Mouse (Mus musculus) ovary, postnatal 36 days (tissue): ENCODE data around the gene Tbc1d12.
"Not testable (repeated sequence)": the region's sequence is repeated elsewhere in the genome, so short reads cannot be mapped to it uniquely, and the experiment has no call there.

ENCODE experiments used
- DNase-seq: peaks from one replicate; pipeline ENCODE4 v3.0.0; 2022; ENCODE audit warnings: low spot score, mixed read lengths

Gene Tbc1d12

DNA sequence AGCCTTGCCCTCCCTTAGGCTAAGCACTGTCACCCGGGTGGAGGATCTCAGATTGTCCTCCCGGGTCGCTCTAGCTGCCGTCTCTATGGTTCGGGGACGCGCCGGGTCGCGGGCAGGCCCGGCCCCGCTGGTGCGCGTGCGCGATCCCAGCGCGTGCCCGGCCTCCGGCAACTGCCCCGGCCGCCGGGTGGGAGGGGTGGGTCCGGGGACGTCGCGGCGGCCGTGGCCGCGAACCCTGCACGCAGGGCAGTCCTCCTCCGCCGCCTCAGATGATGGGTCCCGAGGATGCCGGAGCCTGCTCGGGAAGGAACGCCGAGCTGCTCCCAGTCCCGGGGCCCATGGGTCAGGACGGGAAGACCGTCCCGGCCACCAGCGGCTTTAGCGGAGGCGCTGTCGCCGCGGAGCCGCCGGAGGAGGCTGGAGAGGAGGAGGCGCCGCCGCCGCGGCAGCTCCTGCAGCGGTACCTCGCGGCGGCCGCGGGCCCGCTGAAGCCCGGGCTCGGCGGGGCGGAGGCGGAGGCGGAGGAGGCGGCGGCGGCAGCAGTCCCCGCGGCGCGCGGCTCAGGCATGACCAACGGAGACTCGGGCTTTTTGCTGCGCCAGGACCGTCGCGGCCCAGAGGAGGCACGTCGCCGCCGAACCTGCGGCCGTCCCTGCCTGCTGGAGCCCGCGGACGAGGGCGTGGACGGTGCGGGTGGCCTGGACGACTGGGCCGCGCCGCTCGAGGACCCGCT lies at the start of gene Tbc1d12:
TSS of gene Tbc1d12 (plus strand) at position 142 of the 733 bp plus-strand sequence.
- DNase-seq = peak; percentile 93

DNA sequence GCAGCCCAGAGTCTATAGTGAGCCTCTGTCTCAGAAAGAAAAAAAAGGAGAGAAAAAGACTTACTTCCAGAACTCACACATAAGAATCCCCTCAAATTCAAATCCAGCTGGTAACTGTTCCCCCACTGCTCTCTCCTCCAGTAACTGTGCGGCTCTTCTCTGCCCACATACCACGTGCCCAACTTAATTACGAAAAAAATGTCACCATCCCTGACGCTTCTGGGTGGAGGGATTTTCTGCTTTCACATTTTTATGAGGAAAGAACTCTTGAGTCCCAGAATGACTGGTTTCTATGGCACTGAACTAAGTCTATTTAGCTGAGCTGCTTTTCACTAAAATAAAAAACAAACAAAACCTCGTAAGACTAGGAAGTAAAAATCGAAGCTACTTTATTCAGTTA lies 48.6 kb upstream of the Tbc1d12 start:
- no peak for DNase-seq

DNA sequence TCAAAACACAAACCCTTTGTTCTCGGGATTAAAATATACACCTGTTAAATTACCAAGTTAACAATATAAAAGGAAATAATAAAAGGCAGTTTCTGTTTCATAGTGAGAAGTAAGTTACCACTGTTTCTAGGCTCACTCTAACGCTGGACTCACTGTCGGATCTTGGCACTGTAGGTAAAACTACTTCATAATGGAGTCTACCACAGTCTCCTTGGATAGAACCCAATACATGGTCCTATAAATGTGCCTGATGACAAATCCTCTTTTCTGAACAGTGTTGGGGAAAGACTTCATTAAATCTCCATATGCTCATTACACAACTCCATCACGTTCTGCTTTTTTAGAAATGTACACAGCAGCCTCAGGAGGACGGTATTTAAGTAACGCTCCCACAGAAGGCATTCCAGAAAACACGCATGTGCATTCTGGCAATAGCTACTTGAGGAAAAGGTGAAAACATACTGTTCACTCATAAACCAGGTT lies 42.8 kb upstream of the Tbc1d12 start:
- no peak for DNase-seq

DNA sequence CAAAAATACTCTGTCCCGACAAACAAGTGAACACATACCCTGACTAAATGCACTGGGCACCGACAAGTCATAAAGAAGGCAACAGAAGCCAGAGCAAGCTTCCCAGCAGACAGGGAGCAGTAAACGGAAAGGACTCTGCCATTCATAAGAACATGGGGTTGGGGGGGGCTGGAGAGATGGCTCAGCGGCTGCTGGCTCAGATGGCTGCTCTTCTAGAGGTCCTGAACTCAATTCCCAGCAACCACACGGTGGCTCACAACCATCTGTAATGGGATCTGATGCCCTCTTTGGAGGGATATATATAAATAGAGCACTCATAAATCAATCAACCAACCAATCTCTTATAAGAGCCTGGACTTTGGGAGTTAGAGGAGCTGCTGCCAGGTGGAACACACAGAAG lies 39.8 kb upstream of the Tbc1d12 start:
- no peak for DNase-seq

DNA sequence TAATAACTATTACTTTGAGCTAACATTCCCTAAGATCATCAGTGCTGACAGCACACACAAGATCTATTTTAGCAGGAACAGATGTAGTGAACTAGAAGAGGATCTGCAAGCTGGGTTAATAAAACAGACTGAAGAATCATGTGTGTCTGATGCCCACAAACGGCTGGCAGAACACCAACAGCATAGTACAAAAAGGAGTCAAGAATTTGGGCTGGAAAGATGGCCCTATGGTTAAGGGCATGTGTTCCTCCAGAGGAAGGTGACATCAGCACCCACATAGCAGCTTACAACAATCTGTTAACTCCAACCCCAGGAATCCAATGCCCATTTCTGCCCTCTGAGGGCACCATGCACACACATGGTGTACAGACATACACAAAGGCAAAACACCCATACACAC lies 38.1 kb upstream of the Tbc1d12 start:
- no peak for DNase-seq

DNA sequence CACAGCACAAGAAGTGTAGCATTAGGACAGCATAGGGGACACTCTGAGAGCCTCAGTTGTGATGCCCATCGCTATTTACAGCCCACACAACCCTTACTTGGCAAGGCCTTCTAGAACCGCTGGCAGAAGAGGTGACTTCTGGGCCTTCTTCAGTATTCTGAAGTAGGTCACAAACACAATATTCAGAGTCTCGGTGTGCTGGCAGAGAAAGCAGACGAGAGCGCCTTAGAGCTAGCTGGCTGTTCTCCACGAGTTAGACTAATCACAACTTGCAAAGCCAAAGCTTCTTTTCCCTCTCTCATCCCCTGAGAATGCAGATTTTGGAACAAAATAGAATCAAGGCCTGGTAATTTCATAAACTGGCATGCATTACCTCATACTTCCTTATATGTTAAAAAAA lies 37.6 kb upstream of the Tbc1d12 start:
- DNase-seq = no peak

DNA sequence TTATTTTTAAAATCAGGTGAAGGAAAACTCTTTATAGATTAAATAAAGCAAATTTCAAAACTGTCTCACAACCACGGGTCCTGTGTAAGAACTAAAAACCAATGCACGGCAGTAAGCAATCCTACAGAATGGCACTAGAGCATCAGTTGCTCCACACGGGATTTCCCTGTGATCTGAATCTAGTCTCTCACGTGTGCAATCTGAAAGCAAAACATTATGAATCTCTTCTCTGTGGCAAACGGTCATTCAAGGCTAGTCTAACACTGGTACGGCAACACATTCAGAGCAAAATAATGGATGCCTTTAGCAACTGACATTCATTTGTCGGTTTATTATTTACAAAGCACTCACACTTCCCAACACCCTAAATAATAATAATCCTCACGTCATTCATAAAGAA lies 18.2 kb upstream of the Tbc1d12 start:
- no peak for DNase-seq

DNA sequence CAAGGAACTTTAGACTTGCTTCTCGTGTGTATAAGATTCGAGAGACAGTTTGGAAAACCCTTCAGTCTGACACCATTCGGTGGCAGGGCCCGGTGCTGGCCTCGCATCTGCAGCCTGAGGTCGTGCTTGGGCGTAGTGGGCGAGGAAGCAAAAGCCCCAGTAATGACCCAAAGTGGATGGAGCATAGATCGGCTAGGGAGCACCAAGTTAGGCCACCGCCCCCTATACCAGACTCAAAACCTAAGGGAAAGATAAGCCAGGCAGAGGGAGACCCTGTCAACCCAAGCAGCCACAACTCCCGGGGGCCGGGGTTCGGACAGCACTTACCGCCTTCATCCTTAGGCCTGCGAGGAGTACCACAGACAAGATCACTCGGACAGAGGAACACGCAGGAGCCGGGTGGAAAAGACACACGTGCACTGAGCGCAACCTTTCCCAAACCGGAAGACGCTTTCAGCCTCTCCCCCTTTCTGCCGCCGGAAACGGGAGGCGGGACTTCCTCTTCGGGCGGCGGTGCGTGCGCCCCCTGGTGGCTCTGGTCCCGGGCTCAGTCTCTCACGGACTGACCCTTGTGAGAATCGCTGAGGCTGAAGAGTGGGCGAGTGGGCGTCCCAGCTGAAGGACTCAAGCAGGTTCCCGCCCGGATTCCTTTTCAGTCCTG lies 17.5 kb upstream of the Tbc1d12 start, which contains the start of gene Noc3l:
TSS of gene Noc3l (minus strand) at position 472 of the 661 bp plus-strand sequence.
- peak; percentile 94 for DNase-seq

DNA sequence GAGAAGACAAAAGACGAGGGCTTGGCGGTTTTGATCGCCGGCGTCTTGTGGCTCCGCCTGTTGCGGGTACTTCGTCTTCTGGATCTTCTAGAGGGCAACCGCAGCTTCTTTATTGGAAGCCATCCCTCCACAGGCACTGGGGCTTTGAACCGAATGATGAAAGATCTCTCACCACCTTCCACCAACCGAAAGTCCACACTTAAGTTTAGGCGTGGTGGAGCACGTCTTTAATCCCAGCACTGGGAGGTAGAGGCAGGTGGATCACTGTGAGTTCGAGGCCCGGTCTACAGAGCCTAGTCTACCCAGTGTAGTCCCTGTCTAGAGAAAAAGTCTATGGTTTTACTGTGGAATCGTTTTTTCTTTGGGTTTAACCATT lies 17.0 kb upstream of the Tbc1d12 start:
- no peak for DNase-seq

DNA sequence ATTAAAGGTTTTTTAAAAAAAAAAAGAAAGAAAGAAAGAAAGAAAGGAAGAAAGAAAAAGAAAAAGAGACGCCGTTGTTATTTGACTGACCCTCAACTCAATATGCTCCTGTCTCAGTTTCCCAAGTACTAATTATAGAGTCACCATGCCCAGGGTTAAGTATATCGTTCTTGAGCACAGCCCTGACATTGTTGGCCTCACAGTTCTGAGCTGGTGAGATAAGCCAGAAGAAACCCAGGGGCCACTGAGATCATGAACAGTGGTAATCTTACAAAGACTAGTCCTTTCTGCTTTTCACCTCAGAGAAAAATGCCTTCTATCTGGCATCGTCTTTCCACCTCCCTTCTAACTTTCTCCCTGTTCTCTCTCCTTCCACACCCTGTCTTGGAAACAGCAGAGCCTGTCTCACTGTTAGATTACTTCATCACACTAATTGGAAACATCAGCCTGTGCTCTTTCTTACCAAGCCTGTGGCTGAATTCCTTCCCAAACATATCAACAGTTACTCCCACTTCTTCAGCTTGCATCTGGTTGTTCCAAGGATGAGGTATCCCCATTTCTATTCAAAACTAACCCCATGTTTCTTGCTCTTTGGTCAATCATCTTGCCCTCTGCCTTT lies 16.1 kb upstream of the Tbc1d12 start:
- no peak for DNase-seq

DNA sequence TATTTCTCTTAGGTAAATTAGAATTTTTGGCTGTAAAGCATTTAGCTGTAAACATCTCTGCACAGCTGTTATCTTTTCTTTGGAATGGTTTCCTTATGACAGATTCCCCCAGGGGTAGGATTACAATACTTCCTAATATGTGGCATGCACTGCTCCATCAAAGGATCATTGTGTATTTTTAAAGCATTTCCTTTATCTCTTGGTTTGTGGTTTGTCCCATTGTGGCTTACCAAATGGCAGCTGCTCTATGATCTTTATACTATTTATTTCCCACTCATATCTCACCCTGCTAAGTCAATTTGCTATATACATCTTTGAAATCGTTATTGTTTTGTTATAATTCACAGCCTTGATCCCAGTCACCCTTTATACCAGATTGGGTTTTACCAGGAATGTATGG lies 3.2 kb upstream of the Tbc1d12 start:
- no peak for DNase-seq

DNA sequence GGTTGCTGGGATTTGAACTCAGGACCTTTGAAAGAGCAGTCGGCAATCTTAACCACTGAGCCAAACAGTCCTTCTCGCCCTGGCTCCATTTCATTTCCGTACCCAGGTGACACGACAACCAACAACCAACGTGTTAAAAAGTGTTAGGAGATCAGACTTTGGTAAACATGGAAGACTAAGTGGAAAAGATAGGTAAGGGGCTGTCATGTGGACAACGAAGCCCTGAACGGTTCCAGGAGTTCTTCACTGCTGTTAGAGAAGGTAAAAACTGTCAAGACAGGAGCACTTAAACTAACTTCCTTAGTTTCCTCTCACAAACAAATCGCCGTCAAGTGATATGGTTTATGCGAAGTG lies 318 bp upstream of the Tbc1d12 start:
- DNase-seq = no peak

DNA sequence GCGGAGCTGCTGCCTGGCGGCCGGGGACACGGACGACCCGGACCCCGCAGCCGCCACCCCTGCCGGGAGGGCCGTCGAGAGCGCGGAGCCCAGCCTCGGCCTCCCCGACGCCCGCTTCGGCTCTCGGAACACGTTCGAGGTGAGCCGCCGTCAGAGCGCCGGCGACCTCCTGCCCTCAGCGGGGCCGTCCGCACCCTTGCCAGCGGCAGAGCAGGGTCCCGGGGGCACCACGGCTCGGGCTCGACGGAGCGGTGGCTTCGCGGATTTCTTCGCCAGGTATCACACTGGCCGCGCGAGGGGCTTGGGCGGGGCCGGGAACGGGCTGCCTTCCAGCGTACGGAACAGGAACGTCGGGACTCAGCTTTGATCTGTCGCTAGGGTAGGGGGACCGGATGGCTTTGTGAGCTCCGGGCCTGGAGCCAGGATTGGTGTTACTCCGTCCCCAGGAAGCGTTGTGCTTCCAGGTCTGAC lies 827 bp downstream of the Tbc1d12 start:
- DNase-seq = peak; percentile 56

DNA sequence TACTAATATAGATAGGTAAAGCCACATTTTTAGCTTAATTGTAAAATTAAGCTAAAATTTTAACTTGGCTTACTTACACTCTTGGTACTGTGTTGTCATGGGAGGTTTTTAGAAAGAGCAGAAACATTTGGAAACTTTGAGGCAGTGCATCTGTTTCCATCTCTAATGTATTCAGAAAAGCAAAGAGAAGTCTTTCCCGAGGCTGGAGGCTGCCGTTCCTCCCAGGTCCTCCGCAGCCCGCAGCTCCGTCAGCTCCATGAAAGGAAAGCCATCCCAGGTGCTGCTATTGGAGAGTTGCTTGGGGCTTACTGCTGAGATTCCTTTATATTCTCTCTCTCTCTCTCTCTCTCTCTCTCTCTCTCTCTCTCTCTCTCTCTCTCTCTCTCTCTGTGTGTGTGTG lies 8.4 kb downstream of the Tbc1d12 start:
- no peak for DNase-seq

DNA sequence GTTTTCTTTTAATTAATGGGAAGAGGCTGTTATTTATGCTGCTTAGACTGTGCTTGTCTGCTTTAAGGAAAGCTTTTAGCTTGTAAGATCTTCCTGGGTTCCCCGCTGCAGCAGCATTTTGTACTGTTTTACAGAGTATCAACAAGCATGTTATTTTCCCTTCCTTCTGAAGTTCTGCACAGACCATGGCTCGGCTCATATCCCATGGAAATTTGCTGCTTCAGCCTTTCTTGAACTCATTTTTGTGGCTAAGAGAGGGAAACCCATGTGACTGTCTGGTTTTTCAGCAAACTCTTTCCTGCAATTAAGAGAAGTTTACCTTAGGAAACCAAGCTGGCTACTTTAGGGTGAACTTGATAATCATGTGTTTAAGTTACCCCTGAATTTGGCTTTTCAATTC lies 10.0 kb downstream of the Tbc1d12 start:
- no peak for DNase-seq

DNA sequence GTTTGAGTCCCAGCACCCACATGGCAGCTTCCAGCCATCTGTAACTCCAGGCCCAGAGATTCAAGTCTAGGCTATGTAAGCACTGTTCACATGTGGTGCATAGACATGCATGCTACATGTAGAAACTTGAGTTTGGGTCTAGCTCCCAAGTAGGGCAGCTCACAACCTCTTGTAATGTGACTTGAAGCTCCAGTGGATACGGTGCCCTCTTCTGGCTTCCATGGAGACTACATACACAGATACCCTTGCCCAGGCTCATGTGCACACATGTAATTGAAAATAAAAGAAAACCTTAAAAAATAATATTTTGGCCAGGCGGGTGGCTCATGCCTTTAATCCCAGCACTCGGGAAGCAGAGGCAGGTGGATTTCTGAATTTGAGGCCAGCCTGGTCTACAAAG lies 21.8 kb downstream of the Tbc1d12 start:
- DNase-seq = no peak

DNA sequence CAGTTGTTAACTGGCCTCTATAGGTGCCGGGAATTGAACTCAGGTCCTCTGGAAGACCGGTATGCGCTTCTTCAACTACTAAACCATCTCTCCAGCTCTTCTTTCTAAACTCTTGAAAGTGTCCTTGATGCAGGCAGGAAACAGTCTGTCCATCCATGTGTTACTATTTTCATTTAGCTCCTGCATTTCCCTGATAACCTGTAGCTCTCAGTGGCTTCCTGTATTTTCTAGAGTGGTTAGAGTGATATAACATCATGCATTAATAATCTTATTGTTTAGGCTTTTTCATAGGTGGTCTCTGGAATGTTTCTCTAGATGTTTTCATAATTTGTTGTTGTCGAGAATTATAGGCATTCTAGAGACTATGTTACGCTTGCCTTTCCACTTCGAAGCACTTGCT lies 26.1 kb downstream of the Tbc1d12 start:
- DNase-seq = no peak

DNA sequence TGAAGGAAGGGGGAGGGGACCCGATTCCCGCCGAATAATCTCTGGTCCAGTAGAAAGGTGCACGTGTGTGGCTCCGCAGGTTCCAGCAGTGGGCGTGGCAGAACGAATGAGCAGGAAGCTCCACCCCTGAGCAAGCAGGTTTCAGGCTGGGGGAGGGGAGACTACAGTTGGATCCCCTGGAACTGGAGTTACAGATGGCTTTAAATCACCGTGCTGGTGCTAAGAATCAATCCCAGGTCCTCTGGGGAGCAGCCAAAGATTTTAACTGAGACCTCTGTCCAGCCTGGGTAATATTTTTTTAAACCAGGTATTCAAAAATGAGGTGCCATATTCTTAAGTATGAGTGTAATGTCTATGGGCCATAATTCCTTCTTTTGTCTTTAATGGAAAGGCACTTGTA lies 38.4 kb downstream of the Tbc1d12 start:
- DNase-seq = not testable (repeated sequence)

DNA sequence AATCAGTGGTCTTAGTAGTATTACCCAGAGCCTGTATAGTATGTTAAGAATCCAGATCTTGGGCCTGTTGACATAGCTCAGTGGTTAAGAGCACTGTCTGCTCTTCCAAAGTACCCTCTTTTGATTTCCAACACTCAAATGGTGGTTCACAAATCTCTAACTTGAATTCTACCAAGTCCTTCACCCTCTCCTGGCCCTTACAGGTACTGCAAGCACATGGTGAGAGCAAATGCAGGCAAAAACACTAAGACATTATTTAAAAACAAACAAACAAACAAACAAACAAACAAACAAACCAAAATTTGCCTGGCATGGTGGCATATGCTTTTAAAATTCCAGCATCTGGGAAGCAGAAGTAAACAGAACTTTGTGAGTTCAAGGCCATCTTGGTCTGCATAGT lies 43.9 kb downstream of the Tbc1d12 start:
- DNase-seq = no peak

DNA sequence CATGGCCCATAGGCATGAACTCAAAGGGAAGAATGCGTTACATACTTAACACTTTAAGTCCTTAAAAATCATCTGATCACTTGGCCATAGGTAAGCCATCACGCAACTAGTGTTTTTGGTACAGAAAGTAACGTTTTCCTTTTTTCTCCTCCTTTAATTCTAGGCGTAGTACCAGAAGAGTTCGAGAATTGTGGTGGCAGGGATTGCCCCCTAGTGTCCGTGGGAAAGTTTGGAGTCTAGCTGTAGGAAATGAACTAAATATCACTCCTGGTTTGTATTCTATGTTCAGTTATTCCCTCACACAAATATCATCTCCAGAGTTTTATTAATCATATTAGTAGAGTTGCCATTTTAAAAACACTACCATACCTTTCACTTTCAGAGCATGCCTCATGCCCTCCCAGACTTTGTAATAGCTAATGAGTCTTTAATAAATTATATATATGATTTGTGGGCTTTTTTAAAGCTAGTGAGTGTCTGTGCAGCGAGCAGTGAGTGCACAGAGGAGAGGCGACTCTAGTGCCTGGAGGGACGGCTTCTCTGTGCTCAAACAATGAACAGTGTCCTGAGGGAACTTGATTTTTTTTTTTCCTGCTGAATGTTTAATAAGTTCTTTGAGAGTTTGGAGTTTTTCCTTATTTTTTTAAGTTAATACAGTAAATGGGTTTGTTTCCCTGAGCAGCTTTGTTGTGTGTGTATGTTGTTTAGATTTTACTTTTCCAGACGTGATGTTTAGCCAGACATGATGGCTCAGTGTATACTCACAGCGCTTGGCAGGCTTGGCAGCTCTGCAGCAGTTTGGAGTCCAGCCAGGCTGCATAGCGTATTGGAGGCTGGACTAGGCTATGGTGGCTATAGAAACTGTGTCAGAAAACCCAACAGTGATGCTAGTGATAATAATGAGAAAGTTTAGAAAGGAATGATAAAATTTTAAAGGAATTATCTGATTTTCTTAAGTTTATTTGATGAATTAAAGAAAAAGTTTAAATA lies 65.1 kb downstream of the Tbc1d12 start:
- DNase-seq = no peak

DNA sequence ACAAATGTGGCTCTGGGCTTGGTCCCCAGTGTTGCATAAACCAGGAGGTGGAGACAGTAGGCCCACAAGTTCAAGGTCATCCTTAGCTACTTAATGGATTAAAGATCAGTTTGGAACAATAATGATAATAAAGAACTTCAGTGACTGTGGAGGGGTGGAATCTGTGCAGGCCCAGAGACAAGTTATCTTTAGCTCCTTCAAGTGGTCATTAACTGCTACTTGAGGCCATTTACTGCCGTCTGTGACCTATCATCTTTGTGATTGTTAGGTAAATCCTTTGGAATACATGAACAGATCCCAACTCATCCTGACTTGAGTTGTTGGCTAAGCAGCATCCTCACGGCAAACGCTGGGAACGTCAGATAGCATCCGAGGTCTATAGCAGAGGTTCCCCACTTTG lies 66.1 kb downstream of the Tbc1d12 start:
- DNase-seq = no peak

DNA sequence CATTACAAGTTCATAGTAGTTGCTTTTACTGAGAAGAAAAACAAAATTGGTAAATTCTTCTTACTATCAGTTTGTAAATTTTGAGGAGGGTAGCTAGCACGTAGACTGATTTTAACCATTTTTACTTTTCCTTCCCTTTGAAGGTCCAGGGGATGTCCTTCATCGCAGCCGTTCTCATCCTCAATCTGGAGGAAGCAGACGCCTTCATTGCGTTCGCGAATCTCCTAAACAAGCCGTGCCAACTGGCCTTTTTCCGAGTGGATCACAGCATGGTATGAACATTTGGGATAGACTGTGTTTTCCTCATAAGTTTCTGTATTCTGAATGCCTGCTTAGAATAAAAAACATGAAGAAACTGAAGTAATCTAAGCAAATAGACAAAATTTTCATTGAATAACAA lies 77.4 kb downstream of the Tbc1d12 start:
- no peak for DNase-seq
